Mouse (Mus musculus): ENCODE results near the gene Lama4. TPM values are rescaled to one million over a fixed set of nuclear protein-coding genes. Genes with fewer than 3 reads are reported as not detected.

Lama4 gene
- polyA plus RNA-seq, 1 experiment from 2014 or later = 111 TPM

Other genes with a start within 250 kb of the Lama4 start
- not detected in 2 replicates for gene Rfpl4b, start 143.7 kb upstream of the Lama4 start, polyA plus RNA-seq (2015; fragmentation: Nextera tagmentation; extraction: Ambion mirVana)
- 7.9 and 9.2 TPM in 2 replicates for gene Fam229b, start 168.4 kb downstream of the Lama4 start, polyA plus RNA-seq (2015; fragmentation: Nextera tagmentation; extraction: Ambion mirVana)
- gene Tube1, start 168.5 kb downstream of the Lama4 start, polyA plus RNA-seq (2015; fragmentation: Nextera tagmentation; extraction: Ambion mirVana) = 7.6 and 8.3 TPM in 2 replicates
- 0.16 and 0.32 TPM in 2 replicates for gene Ccn6, start 198.3 kb downstream of the Lama4 start, polyA plus RNA-seq (2015; fragmentation: Nextera tagmentation; extraction: Ambion mirVana)

Measured in heart, embryonic 15.5 days (tissue).